Mouse (Mus musculus) limb, embryonic 13.5 days (tissue): Measurements from ENCODE around the gene Mturn. TPM values are rescaled to one million over a fixed set of nuclear protein-coding genes. Genes with fewer than 3 reads are reported as not detected.

Source experiments
- ATAC-seq: fragments of 200-750 bp; cut with Nextera tagmentation; 2 replicates; pipeline ENCODE4 v1.8.0; 2017; ENCODE audit warnings: low read depth, moderate number of reproducible peaks, moderate TSS enrichment; ENCODE audit not compliant: low FRiP score
- H3K27ac ChIP-seq: fragments of 300-500 bp; sonication (generic); 2 replicates; pipeline ENCODE4 v1.5.1; 2015; ENCODE audit warnings: inconsistent platforms, mild to moderate bottlenecking, moderate library complexity
- H3K27me3 ChIP-seq: fragments of 300-500 bp; sonication (generic); 2 replicates; pipeline ENCODE4 v1.6.1; 2015; ENCODE audit warnings: mild to moderate bottlenecking, inconsistent platforms
- H3K36me3 ChIP-seq: fragments of 300-500 bp; sonication (generic); 2 replicates; pipeline ENCODE4 v1.6.1; 2015; ENCODE audit warnings: inconsistent platforms, mild to moderate bottlenecking, moderate library complexity
- H3K4me1 ChIP-seq: fragments of 300-500 bp; sonication (generic); 2 replicates; pipeline ENCODE4 v1.6.1; 2015; ENCODE audit warnings: inconsistent platforms
- H3K4me2 ChIP-seq: fragments of 300-500 bp; sonication (generic); replicated peaks from 2 replicates; pipeline ENCODE4 v1.6.1; 2015; ENCODE audit warnings: inconsistent platforms, mild to moderate bottlenecking, moderate library complexity
- H3K4me3 ChIP-seq: fragments of 300-500 bp; sonication (generic); 2 replicates; pipeline ENCODE4 v1.5.1; 2015; ENCODE audit warnings: moderate library complexity, mild to moderate bottlenecking, inconsistent platforms
- H3K9ac ChIP-seq: fragments of 300-500 bp; sonication (generic); 2 replicates; pipeline ENCODE4 v1.6.1; 2015; ENCODE audit warnings: mild to moderate bottlenecking, inconsistent platforms
- H3K9me3 ChIP-seq: fragments of 300-500 bp; sonication (generic); 2 replicates; pipeline ENCODE4 v1.6.1; 2016; ENCODE audit warnings: inconsistent platforms
- WGBS: fragments of 180-500 bp; shearing (Covaris S2); methylation state at CpG from one replicate; pipeline ENCODE4 v1.1.7; 2015; 5-methylcytosine and 5-hydroxymethylcytosine counted together
- polyA plus RNA-seq: library from polyadenylated mRNA; unstranded; fragments of >200 nt; fragmentation: Nextera tagmentation; extraction: Ambion mirVana; gene quantifications from 2 replicates; pipeline ENCODE4 v1.2.1, GENCODE M21; 2015

The Mturn gene
- polyA plus RNA-seq, 1 experiment from 2014 or later: 12.0 TPM

DNA sequence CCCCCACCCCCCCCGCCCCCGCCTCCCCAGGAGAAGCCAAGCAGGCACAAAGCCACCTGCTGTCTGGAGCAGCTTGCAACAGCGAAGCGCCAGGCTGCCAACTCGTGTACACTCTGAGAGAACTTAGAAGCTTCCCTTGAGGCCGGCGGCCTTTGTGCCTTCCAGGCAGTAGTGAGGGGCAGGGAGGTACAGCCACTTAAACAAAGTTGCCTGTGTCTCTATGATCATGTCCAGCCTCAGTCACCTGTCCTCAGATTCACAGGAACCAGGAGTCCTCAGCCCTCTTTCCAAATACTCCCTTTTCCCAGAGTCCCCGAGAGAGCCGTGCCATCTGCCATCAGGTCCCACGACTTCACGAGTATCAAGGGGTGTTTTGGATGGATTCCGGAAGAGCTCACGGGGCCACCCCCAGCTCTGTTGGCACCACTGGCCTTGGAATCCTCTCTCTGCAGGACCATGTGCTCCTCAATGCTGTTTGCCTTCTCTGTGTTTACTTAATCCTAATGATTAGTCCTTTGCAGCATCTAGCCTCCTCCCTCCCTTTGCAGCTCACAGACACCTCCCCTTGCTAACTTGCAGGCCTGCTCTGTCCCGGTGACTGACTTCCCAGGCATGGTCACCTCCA lies 38.4 kb downstream of the Mturn start:
- Histone ChIP-seq H3K4me3 (no peak overlapping the region), H3K36me3 (no peaks in the 10 kb centered on the region), H3K27me3 (no peaks in the 10 kb centered on the region), H3K9me3 (no peaks in the 10 kb centered on the region), H3K27ac (no peak overlapping the region), H3K9ac (no peak overlapping the region), H3K4me1 (peaks cover 3% of the 10 kb centered on the region; the same call in 1 of the 2 replicates), H3K4me2 (no peak overlapping the region)
- no peak for ATAC-seq
- WGBS: 47% methylated on average over 14 of the region's 14 CpGs

- Histone ChIP-seq H3K9me3 (no peaks in the 10 kb centered on the region), H3K4me3 (no peak overlapping the region), H3K9ac (no peak overlapping the region), H3K36me3 (no peaks in the 10 kb centered on the region), H3K27me3 (no peaks in the 10 kb centered on the region), H3K4me1 (peaks cover 1% of the 10 kb centered on the region; the same call in 1 of the 2 replicates), H3K27ac (no peak overlapping the region), H3K4me2 (no peak overlapping the region)
- no peak for ATAC-seq
- 89% methylated on average over 9 of the region's 9 CpGs for WGBS
Measured at GRCm38 (mm10) chr6:54720512-54721251, 39.3 kb downstream of the Mturn start.

DNA sequence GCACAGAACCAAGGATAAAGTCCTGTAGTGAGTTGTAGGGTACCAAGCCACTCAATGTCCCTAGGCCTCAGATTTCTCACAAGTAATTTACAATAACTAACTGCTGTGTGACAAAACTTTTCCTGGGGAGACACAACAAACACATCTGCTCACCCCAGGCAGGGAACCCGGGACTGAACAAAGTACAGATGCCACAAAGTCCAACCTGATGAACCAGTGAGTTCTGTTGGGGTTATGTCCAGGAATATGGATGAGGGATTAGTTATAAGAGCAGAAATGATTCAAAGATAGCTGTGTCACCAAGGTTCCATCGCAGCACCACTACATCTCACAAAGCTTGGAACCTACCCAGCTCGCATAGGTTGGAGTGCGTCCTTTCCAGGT lies 39.8 kb downstream of the Mturn start:
- ATAC-seq: no peak
- no peak overlapping the region for H3K4me2 ChIP-seq
- WGBS: 90% methylated on average over 4 of the region's 4 CpGs
- H3K4me1 ChIP-seq: no peaks in the 10 kb centered on the region
- no peaks in the 10 kb centered on the region for H3K36me3 ChIP-seq
- no peaks in the 10 kb centered on the region for H3K9me3 ChIP-seq
- H3K27me3 ChIP-seq: no peaks in the 10 kb centered on the region
- no peak overlapping the region for H3K4me3 ChIP-seq
- H3K27ac ChIP-seq: no peak overlapping the region
- H3K9ac ChIP-seq: no peak overlapping the region

DNA sequence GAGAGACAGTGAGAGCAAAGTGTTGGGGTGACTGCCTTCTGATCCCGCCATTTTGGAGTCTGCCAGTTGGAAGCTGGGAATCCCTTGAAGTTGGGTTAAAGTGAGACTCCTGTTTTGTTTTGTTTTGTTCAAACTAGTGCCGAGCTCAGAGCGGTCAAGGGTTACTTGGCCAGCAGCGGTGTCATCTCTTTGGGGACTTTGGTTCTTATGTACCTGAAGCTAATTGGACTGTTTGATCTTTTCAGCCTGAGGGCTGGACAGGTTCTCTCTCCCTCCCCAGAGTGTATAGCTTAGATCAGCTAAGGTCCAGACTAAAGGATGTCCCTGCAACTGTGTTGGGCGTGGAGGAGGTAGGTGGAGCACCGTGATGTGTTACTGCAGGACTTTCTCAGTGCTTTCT lies 44.9 kb downstream of the Mturn start:
- Histone ChIP-seq H3K4me3 (no peak overlapping the region), H3K9ac (no peak overlapping the region), H3K27me3 (no peaks in the 10 kb centered on the region), H3K27ac (no peak overlapping the region), H3K4me1 (no peaks in the 10 kb centered on the region), H3K4me2 (no peak overlapping the region), H3K9me3 (no peaks in the 10 kb centered on the region), H3K36me3 (no peaks in the 10 kb centered on the region)
- no peak for ATAC-seq
- 87% methylated on average over 6 of the region's 6 CpGs for WGBS

- ATAC-seq: no peak
Measured at GRCm38 (mm10) chr6:54726796-54727195, 45.4 kb downstream of the Mturn start.

DNA sequence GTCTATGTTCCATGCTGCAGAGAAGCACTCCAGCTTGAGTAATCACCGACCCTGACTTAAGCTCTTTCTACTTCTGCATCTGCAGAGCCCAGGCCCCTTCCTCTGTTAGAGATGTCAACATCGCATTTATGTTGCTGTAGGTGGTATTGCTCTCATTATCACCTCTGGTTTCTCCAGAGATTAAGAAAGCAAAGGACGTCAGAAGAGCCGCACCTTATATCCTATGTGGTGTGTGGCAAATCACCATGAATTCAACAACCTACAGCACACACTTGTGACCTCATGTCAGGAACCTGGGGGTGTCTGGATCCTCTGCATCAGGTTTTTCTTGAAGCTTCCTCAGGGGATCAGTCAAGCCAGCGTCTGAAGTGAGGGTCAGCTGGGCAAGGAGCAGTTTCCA lies 46.0 kb downstream of the Mturn start:
- no peak overlapping the region for H3K4me3 ChIP-seq

More at GRCm38 (mm10) chr6:54726796-54727195, 45.4 kb downstream of the Mturn start:
- Histone ChIP-seq H3K36me3 (no peaks in the 10 kb centered on the region), H3K27me3 (no peaks in the 10 kb centered on the region), H3K4me1 (no peaks in the 10 kb centered on the region), H3K4me3 (no peak overlapping the region), H3K4me2 (no peak overlapping the region), H3K9ac (no peak overlapping the region), H3K9me3 (no peaks in the 10 kb centered on the region), H3K27ac (no peak overlapping the region)
- 85% methylated on average over 6 of the region's 6 CpGs for WGBS

DNA sequence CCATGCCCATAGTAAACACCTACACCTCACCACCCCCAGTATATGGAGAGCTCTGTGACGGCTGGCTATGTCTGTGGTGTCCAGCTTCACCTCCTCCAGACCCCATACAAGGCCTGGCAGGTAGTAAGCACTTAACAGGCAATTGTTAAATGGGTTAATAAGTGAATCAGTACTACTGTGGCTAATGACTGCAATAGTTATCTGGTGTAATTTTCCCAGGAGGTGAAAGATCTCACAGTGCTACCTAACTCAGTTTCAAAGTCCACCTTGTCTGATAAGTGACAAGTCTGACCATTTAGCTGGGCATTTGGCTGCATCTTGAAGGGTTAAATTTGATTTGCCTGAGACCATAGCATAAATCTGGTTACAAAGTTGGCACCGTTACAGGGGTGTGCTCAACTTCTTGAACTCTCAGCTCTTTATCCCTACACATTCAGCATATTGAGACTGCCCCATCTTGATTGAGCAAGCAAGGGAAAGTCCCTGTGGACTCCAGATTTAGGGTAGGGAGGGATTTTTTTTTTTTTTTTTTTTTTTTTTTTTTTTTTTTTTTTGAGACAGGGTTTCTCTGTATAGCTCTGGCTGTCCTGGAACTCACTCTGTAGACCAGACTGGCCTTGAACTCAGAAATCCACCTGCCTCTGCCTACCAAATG lies 48.2 kb downstream of the Mturn start:
- no peaks in the 10 kb centered on the region for H3K9me3 ChIP-seq
- no peak overlapping the region for H3K27ac ChIP-seq
- H3K4me3 ChIP-seq: no peak overlapping the region
- no peaks in the 10 kb centered on the region for H3K27me3 ChIP-seq
- no peak overlapping the region for H3K9ac ChIP-seq
- H3K4me1 ChIP-seq: no peaks in the 10 kb centered on the region
- no peak for ATAC-seq
- no peak overlapping the region for H3K4me2 ChIP-seq
- WGBS: 52% methylated on average over 2 of the region's 2 CpGs
- no peaks in the 10 kb centered on the region for H3K36me3 ChIP-seq

More for the DNA sequence above, 46.0 kb downstream of the Mturn start:
- Histone ChIP-seq H3K9me3 (no peaks in the 10 kb centered on the region), H3K4me1 (no peaks in the 10 kb centered on the region), H3K27me3 (no peaks in the 10 kb centered on the region), H3K27ac (no peak overlapping the region), H3K4me2 (no peak overlapping the region), H3K36me3 (no peaks in the 10 kb centered on the region), H3K9ac (no peak overlapping the region)
- 85% methylated on average over 5 of the region's 5 CpGs for WGBS
- ATAC-seq: no peak

DNA sequence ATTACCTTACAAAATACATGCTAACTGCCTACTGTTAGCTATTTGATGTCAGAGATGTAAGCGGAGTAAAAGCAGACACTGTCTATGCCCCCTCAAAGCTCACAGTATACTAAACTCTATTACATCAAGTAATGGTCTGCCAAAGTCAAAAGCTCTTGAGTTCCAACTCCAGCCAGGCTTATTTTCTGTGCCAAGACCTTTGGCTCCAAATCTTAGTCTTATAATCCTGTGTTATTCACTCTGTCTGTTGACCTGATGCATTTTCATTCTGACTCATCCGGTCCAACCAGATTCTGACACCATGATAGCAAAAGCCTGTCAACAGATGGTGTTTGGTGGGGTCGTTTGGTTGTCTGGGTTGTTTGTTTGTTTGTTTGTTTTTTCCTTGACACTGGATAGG lies 50.3 kb downstream of the Mturn start:
- no peaks in the 10 kb centered on the region for H3K9me3 ChIP-seq
- H3K4me2 ChIP-seq: no peak overlapping the region
- no peaks in the 10 kb centered on the region for H3K36me3 ChIP-seq
- H3K27me3 ChIP-seq: no peaks in the 10 kb centered on the region
- H3K4me1 ChIP-seq: no peaks in the 10 kb centered on the region
- H3K27ac ChIP-seq: no peak overlapping the region
- no peak for ATAC-seq
- no peak overlapping the region for H3K4me3 ChIP-seq
- no peak overlapping the region for H3K9ac ChIP-seq
- 78% methylated on average over 3 of the region's 3 CpGs for WGBS

GRCm38 (mm10) chr6:54732721-54733120 lies 51.3 kb downstream of the Mturn start:
- Histone ChIP-seq H3K4me3 (no peak overlapping the region), H3K9ac (no peak overlapping the region), H3K4me1 (no peaks in the 10 kb centered on the region), H3K4me2 (no peak overlapping the region), H3K36me3 (no peaks in the 10 kb centered on the region), H3K27ac (no peak overlapping the region), H3K27me3 (no peaks in the 10 kb centered on the region), H3K9me3 (no peaks in the 10 kb centered on the region)
- ATAC-seq: no peak
- WGBS: 71% methylated on average over 7 of the region's 7 CpGs

DNA sequence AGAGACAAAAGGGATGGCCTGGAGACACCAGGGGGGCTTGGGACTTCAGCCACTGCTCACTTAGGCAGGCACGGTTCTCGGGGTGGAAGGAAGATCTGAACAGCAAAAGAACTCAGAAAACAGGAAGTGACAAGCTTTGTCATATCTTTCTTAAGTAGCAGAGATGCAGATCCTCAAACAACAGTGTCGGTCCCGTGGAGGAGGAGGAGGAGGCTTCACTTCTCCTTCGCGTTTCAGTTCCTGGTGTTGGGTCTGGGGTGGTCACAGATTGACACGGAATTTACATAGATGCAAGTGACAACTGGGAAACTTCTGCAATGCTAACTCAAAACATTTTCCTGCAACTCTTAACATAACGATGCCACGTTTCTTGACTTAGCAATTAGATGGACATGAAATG lies 54.7 kb downstream of the Mturn start:
- ATAC-seq: no peak
- H3K4me2 ChIP-seq: no peak overlapping the region
- WGBS: 75% methylated on average over 9 of the region's 9 CpGs

GRCm38 (mm10) chr6:54737255-54737654 lies 55.8 kb downstream of the Mturn start:
- no peaks in the 10 kb centered on the region for H3K27me3 ChIP-seq
- no peak for ATAC-seq
- no peak overlapping the region for H3K27ac ChIP-seq
- no peak overlapping the region for H3K4me2 ChIP-seq
- no peaks in the 10 kb centered on the region for H3K4me1 ChIP-seq
- 79% methylated on average over 3 of the region's 3 CpGs for WGBS
- H3K9me3 ChIP-seq: no peaks in the 10 kb centered on the region
- no peaks in the 10 kb centered on the region for H3K36me3 ChIP-seq
- no peak overlapping the region for H3K4me3 ChIP-seq
- no peak overlapping the region for H3K9ac ChIP-seq

More for the DNA sequence above, 54.7 kb downstream of the Mturn start:
- no peaks in the 10 kb centered on the region for H3K27me3 ChIP-seq
- H3K36me3 ChIP-seq: no peaks in the 10 kb centered on the region
- no peak overlapping the region for H3K4me3 ChIP-seq
- H3K9me3 ChIP-seq: no peaks in the 10 kb centered on the region
- H3K27ac ChIP-seq: no peak overlapping the region
- H3K9ac ChIP-seq: no peak overlapping the region
- H3K4me1 ChIP-seq: no peaks in the 10 kb centered on the region

GRCm38 (mm10) chr6:54737684-54738083 lies 56.3 kb downstream of the Mturn start:
- H3K4me3 ChIP-seq: no peak overlapping the region
- no peaks in the 10 kb centered on the region for H3K36me3 ChIP-seq
- 93% methylated on average over 3 of the region's 3 CpGs for WGBS
- H3K9ac ChIP-seq: no peak overlapping the region
- ATAC-seq: no peak
- no peaks in the 10 kb centered on the region for H3K27me3 ChIP-seq
- no peak overlapping the region for H3K27ac ChIP-seq
- no peak overlapping the region for H3K4me2 ChIP-seq
- H3K4me1 ChIP-seq: no peaks in the 10 kb centered on the region
- no peaks in the 10 kb centered on the region for H3K9me3 ChIP-seq
